Mouse (Mus musculus): Measurements from ENCODE around the gene Rdh9.
"Not testable (repeated sequence)": the region's sequence is repeated elsewhere in the genome, so short reads cannot be mapped to it uniquely, and the experiment has no call there.

GRCm38 (mm10) chr10:127834186-127834585 is 58.0 kb downstream of the Rdh9 start:
- TF ChIP-seq POLR2A, CTCF (IDR thresholded peaks at IDR 0.05; ENCODE audit: extremely low read depth, insufficient read depth, low read length): not testable (repeated sequence)
